Mouse (Mus musculus): Measurements from ENCODE around the gene Mak. TPM values are rescaled to one million over a fixed set of nuclear protein-coding genes. Genes with fewer than 3 reads are reported as not detected.

Mak gene
- total and polyA plus RNA-seq, 2 experiments from 2014 or later = 0.05 TPM; not detected in 1

GRCm38 (mm10) chr13:41084521-41084920 lies 5.0 kb upstream of the Mak start:
- 81% methylated on average over 3 of the region's 3 CpGs for WGBS
- H3K36me3 ChIP-seq (replicated peaks; ENCODE audit: control insufficient read depth, insufficient read depth, low read length) = no peaks in the 10 kb centered on the region
- peaks cover under 1% of the 10 kb centered on the region; the same call in 1 of the 2 replicates for H3K4me1 ChIP-seq (ENCODE audit: control insufficient read depth, insufficient read depth)
- TF ChIP-seq EP300 (IDR thresholded peaks at IDR 0.05; ENCODE audit: low read depth) (no peak), CTCF (IDR thresholded peaks at IDR 0.05; ENCODE audit: low read depth) (no peak)
- H3K9ac ChIP-seq (replicated peaks; ENCODE audit: low read depth, low read length) = no peak overlapping the region
- peaks cover 9% of the 10 kb centered on the region for H3K27me3 ChIP-seq (ENCODE audit: control insufficient read depth, insufficient read depth, low read length)
- DNase-seq (ENCODE audit: low spot score) = no peak
- H3K4me2 ChIP-seq (ENCODE audit: low read depth, low read length) = no peak overlapping the region
- H3K9me3 ChIP-seq (replicated peaks; ENCODE audit: control insufficient read depth, low read length) = no peaks in the 10 kb centered on the region
- no peak overlapping the region for H3K4me3 ChIP-seq (ENCODE audit: low read depth, low read length)
- no peak overlapping the region for H3K27ac ChIP-seq (ENCODE audit: low read depth)
- no peak for ATAC-seq (ENCODE audit: insufficient read depth, low read depth)

- 86% methylated on average over 6 of the region's 6 CpGs for WGBS
- Histone ChIP-seq H3K27me3 (ENCODE audit: control insufficient read depth, insufficient read depth, low read length) (peaks cover 30% of the 10 kb centered on the region), H3K4me2 (ENCODE audit: low read depth, low read length) (no peak overlapping the region), H3K36me3 (replicated peaks; ENCODE audit: control insufficient read depth, insufficient read depth, low read length) (no peaks in the 10 kb centered on the region), H3K4me3 (ENCODE audit: low read depth, low read length) (no peak overlapping the region), H3K27ac (ENCODE audit: low read depth) (no peak overlapping the region), H3K4me1 (ENCODE audit: control insufficient read depth, insufficient read depth) (peaks cover 4% of the 10 kb centered on the region; the same call in 1 of the 2 replicates), H3K9me3 (replicated peaks; ENCODE audit: control insufficient read depth, low read length) (no peaks in the 10 kb centered on the region), H3K9ac (replicated peaks; ENCODE audit: low read depth, low read length) (no peak overlapping the region)
- DNase-seq (ENCODE audit: low spot score) (no peak), ATAC-seq (ENCODE audit: insufficient read depth, low read depth) (no peak)
- TF ChIP-seq EP300 (IDR thresholded peaks at IDR 0.05; ENCODE audit: low read depth) (no peak), CTCF (IDR thresholded peaks at IDR 0.05; ENCODE audit: low read depth) (no peak)
Measured at GRCm38 (mm10) chr13:41080700-41081099, 1.2 kb upstream of the Mak start.

- H3K27ac ChIP-seq (ENCODE audit: low read depth) = no peak overlapping the region
- TF ChIP-seq CTCF (IDR thresholded peaks at IDR 0.05; ENCODE audit: low read depth) (no peak), EP300 (IDR thresholded peaks at IDR 0.05; ENCODE audit: low read depth) (no peak)
- 56% methylated on average over 5 of the region's 5 CpGs for WGBS
- H3K36me3 ChIP-seq (replicated peaks; ENCODE audit: control insufficient read depth, insufficient read depth, low read length) = no peaks in the 10 kb centered on the region
- no peak overlapping the region for H3K9ac ChIP-seq (replicated peaks; ENCODE audit: low read depth, low read length)
- H3K4me2 ChIP-seq (ENCODE audit: low read depth, low read length) = peak overlapping the region; percentile 61; the same call in 1 of the 2 replicates
- DNase-seq (ENCODE audit: low spot score) (no peak), ATAC-seq (ENCODE audit: insufficient read depth, low read depth) (no peak)
- H3K27me3 ChIP-seq (ENCODE audit: control insufficient read depth, insufficient read depth, low read length) = peaks cover 30% of the 10 kb centered on the region
- peaks cover 4% of the 10 kb centered on the region; the same call in 1 of the 2 replicates for H3K4me1 ChIP-seq (ENCODE audit: control insufficient read depth, insufficient read depth)
- H3K9me3 ChIP-seq (replicated peaks; ENCODE audit: control insufficient read depth, low read length) = no peaks in the 10 kb centered on the region
- peak overlapping the region; percentile 41; the same call in 1 of the 2 replicates for H3K4me3 ChIP-seq (ENCODE audit: low read depth, low read length)
Measured at GRCm38 (mm10) chr13:41079859-41080258, 353 bp upstream of the Mak start.

- peak overlapping the region; percentile 41 for H3K4me3 ChIP-seq (ENCODE audit: low read depth, low read length)
- DNase-seq (ENCODE audit: low spot score) = no peak
- H3K4me2 ChIP-seq (ENCODE audit: low read depth, low read length) = peak overlapping the region; percentile 61
- no peak overlapping the region for H3K9ac ChIP-seq (replicated peaks; ENCODE audit: low read depth, low read length)
- no peaks in the 10 kb centered on the region for H3K9me3 ChIP-seq (replicated peaks; ENCODE audit: control insufficient read depth, low read length)
- no peak overlapping the region for H3K27ac ChIP-seq (ENCODE audit: low read depth)
- TF ChIP-seq EP300 (IDR thresholded peaks at IDR 0.05; ENCODE audit: low read depth) = no peak
- TF ChIP-seq CTCF (IDR thresholded peaks at IDR 0.05; ENCODE audit: low read depth) = no peak
- H3K36me3 ChIP-seq (replicated peaks; ENCODE audit: control insufficient read depth, insufficient read depth, low read length) = no peaks in the 10 kb centered on the region
- H3K27me3 ChIP-seq (ENCODE audit: control insufficient read depth, insufficient read depth, low read length) = peaks cover 30% of the 10 kb centered on the region
- ATAC-seq (ENCODE audit: insufficient read depth, low read depth) = no peak
- peaks cover 4% of the 10 kb centered on the region; the same call in 1 of the 2 replicates for H3K4me1 ChIP-seq (ENCODE audit: control insufficient read depth, insufficient read depth)
- WGBS = 11% methylated on average over 21 of the region's 24 CpGs
Measured at GRCm38 (mm10) chr13:41078690-41079420, 651 bp downstream of the Mak start.

- no peak for TF ChIP-seq CTCF (IDR thresholded peaks at IDR 0.05; ENCODE audit: low read depth)
- no peak for TF ChIP-seq EP300 (IDR thresholded peaks at IDR 0.05; ENCODE audit: low read depth)
- H3K27ac ChIP-seq (ENCODE audit: low read depth) = no peak overlapping the region
- peaks cover 30% of the 10 kb centered on the region for H3K27me3 ChIP-seq (ENCODE audit: control insufficient read depth, insufficient read depth, low read length)
- H3K4me1 ChIP-seq (ENCODE audit: control insufficient read depth, insufficient read depth) = peaks cover 4% of the 10 kb centered on the region; the same call in 1 of the 2 replicates
- H3K4me3 ChIP-seq (ENCODE audit: low read depth, low read length) = no peak overlapping the region
- H3K36me3 ChIP-seq (replicated peaks; ENCODE audit: control insufficient read depth, insufficient read depth, low read length) = no peaks in the 10 kb centered on the region
- DNase-seq (ENCODE audit: low spot score) (no peak), ATAC-seq (ENCODE audit: insufficient read depth, low read depth) (no peak)
- H3K9ac ChIP-seq (replicated peaks; ENCODE audit: low read depth, low read length) = no peak overlapping the region
- 62% methylated on average over 9 of the region's 9 CpGs for WGBS
- no peaks in the 10 kb centered on the region for H3K9me3 ChIP-seq (replicated peaks; ENCODE audit: control insufficient read depth, low read length)
- H3K4me2 ChIP-seq (ENCODE audit: low read depth, low read length) = no peak overlapping the region
Measured at GRCm38 (mm10) chr13:41077921-41078320, 1.6 kb downstream of the Mak start.

All from heart, postnatal 0 days (tissue).